Mouse (Mus musculus) monocyte, adult 5-6 weeks (primary cell): ENCODE measurements around the gene Parp12. TPM values are rescaled to one million over a fixed set of nuclear protein-coding genes. Genes with fewer than 3 reads are reported as not detected.

Source experiments
- ATAC-seq: fragments of 153-309, 156-312 bp; replicated peaks from 2 replicates; pipeline ENCODE4 v1.8.0; 2017; ENCODE audit warnings: mild to moderate bottlenecking; ENCODE audit not compliant: low TSS enrichment, insufficient number of reproducible peaks, severe bottlenecking, poor library complexity, low FRiP score
- total RNA-seq: library from RNA; stranded (forward); fragments of 200-1000, 200-491, 200-594 nt; gene quantifications from 3 replicates; pipeline ENCODE4 v1.2.3, GENCODE M21; 2017

Gene Parp12
- total RNA-seq, 1 experiment from 2014 or later = 14.9 TPM

- ATAC-seq = no peak
These were observed 58.3 kb downstream of the Parp12 start for GRCm38 (mm10) chr6:39059547-39060497.

GRCm38 (mm10) chr6:39058936-39059335 is 59.2 kb downstream of the Parp12 start:
- ATAC-seq = no peak

- ATAC-seq = no peak
These were observed 59.8 kb downstream of the Parp12 start for GRCm38 (mm10) chr6:39058389-39058788.

- no peak for ATAC-seq
These were observed 61.0 kb downstream of the Parp12 start for GRCm38 (mm10) chr6:39057161-39057560.

- ATAC-seq = no peak
These were observed 62.3 kb downstream of the Parp12 start for GRCm38 (mm10) chr6:39055831-39056261.

- no peak for ATAC-seq
These were observed 63.2 kb downstream of the Parp12 start for GRCm38 (mm10) chr6:39054878-39055508.

- ATAC-seq = no peak
These were observed 63.8 kb downstream of the Parp12 start for GRCm38 (mm10) chr6:39054206-39054864.

GRCm38 (mm10) chr6:39052636-39053035 is 65.5 kb downstream of the Parp12 start:
- ATAC-seq = no peak

GRCm38 (mm10) chr6:39051799-39052556 is 66.2 kb downstream of the Parp12 start:
- no peak for ATAC-seq

GRCm38 (mm10) chr6:39050836-39051235 is 67.3 kb downstream of the Parp12 start:
- no peak for ATAC-seq

- ATAC-seq = no peak
These were observed 69.0 kb downstream of the Parp12 start for GRCm38 (mm10) chr6:39049141-39049540.

GRCm38 (mm10) chr6:39040451-39040850 is 77.7 kb downstream of the Parp12 start:
- ATAC-seq = no peak

Other genes with a start within 250 kb of the Parp12 start
- gene Tbxas1, start 242.9 kb downstream of the Parp12 start, total RNA-seq = 10.7 to 19.2 TPM (median 18.1 TPM) in 3 replicates
- 12.4 to 19.1 TPM (median 13.0 TPM) in 3 replicates for gene Hipk2, start 242.2 kb downstream of the Parp12 start, total RNA-seq
- 102 to 109 TPM (median 106 TPM) in 3 replicates for gene Kdm7a, start 88.4 kb upstream of the Parp12 start, total RNA-seq